Mouse (Mus musculus) heart, postnatal 0 days (tissue): Measurements from ENCODE around the gene Gnl2. TPM values are rescaled to one million over a fixed set of nuclear protein-coding genes. Genes with fewer than 3 reads are reported as not detected.

Experiments
- ATAC-seq: fragments of 200-750 bp; cut with Nextera tagmentation; 2 replicates; pipeline ENCODE4 v1.8.0; 2017; ENCODE audit warnings: low read depth, moderate number of reproducible peaks, moderate library complexity; ENCODE audit not compliant: insufficient read depth
- DNase-seq: peaks from one replicate; pipeline ENCODE4 v3.0.0-alpha.2; 2016; ENCODE audit warnings: low spot score
- H3K27ac ChIP-seq: fragments of 300-500 bp; sonication (generic); 2 replicates; pipeline ENCODE4 v1.5.1; 2014; ENCODE audit warnings: low read depth, mild to moderate bottlenecking
- H3K27me3 ChIP-seq: fragments of 300-500 bp; sonication (generic); 2 replicates; pipeline ENCODE4 v1.6.1; 2014; ENCODE audit warnings: low read length, mixed read lengths; ENCODE audit not compliant: control insufficient read depth, insufficient read depth
- H3K36me3 ChIP-seq: fragments of 300-500 bp; sonication (generic); replicated peaks from 2 replicates; pipeline ENCODE4 v1.6.1; 2014; ENCODE audit warnings: low read length, mixed read lengths; ENCODE audit not compliant: control insufficient read depth, insufficient read depth
- H3K4me1 ChIP-seq: fragments of 300-500 bp; sonication (generic); 2 replicates; pipeline ENCODE4 v1.6.1; 2014; ENCODE audit warnings: antibody characterized with exemption; ENCODE audit not compliant: control insufficient read depth, insufficient read depth
- H3K4me2 ChIP-seq: fragments of 300-500 bp; sonication (generic); 2 replicates; pipeline ENCODE4 v1.6.1; 2014; ENCODE audit warnings: low read depth, mild to moderate bottlenecking, low read length, moderate library complexity
- H3K4me3 ChIP-seq: fragments of 300-500 bp; sonication (generic); 2 replicates; pipeline ENCODE4 v1.5.1; 2014; ENCODE audit warnings: low read depth, low read length
- H3K9ac ChIP-seq: fragments of 300-500 bp; sonication (generic); replicated peaks from 2 replicates; pipeline ENCODE4 v1.6.1; 2014; ENCODE audit warnings: low read depth, low read length, mixed read lengths
- H3K9me3 ChIP-seq: fragments of 300-500 bp; sonication (generic); replicated peaks from 2 replicates; pipeline ENCODE4 v1.6.1; 2016; ENCODE audit warnings: low read length; ENCODE audit not compliant: control insufficient read depth
- CTCF ChIP-seq: IDR thresholded peaks from 2 replicates; pipeline ENCODE4 v1.5.1; 2016; ENCODE audit warnings: antibody characterized with exemption, control low read depth, low read depth
- EP300 ChIP-seq: IDR thresholded peaks from 2 replicates; pipeline ENCODE4 v1.6.1; 2016; ENCODE audit warnings: antibody characterized with exemption, low read depth
- WGBS: fragments of 180-500 bp; shearing (Covaris S2); extraction: QIAGEN DNeasy Blood & Tissue Kit; methylation state at CpG from one replicate; pipeline ENCODE4 v1.1.7; 2014; 5-methylcytosine and 5-hydroxymethylcytosine counted together
- polyA plus RNA-seq: library from polyadenylated mRNA; unstranded; fragments of >200 nt; fragmentation: Nextera tagmentation; extraction: Ambion mirVana; gene quantifications from 2 replicates; pipeline ENCODE4 v1.2.1, GENCODE M21; 2015
- total RNA-seq: library from RNA; depleted of rRNA; stranded (reverse); fragments of >200 nt; gene quantifications from 2 replicates; pipeline ENCODE4 v1.2.3, GENCODE M21; 2014; ENCODE audit warnings: low replicate concordance

Gnl2 gene
- total and polyA plus RNA-seq, 2 experiments from 2014 or later: 21.1 to 47.4 TPM

GRCm38 (mm10) chr4:124989787-124990253, 26.6 kb upstream of the Gnl2 start:
- Histone ChIP-seq H3K4me2 (no peak overlapping the region), H3K36me3 (no peaks in the 10 kb centered on the region), H3K9ac (no peak overlapping the region), H3K27ac (no peak overlapping the region), H3K4me1 (peaks cover 5% of the 10 kb centered on the region; the same call in 1 of the 2 replicates), H3K4me3 (no peak overlapping the region), H3K9me3 (no peaks in the 10 kb centered on the region), H3K27me3 (peaks cover 75% of the 10 kb centered on the region)
- 6% methylated on average over 20 of the region's 20 CpGs for WGBS
- DNase-seq (no peak), ATAC-seq (no peak)
- TF ChIP-seq CTCF (no peak), EP300 (no peak)

- 5% methylated on average over 6 of the region's 7 CpGs for WGBS
- no peak overlapping the region for H3K4me2 ChIP-seq
Observed at GRCm38 (mm10) chr4:124990325-124990724, 26.1 kb upstream of the Gnl2 start.

GRCm38 (mm10) chr4:124997479-124998147, 18.8 kb upstream of the Gnl2 start:
- 69% methylated on average over 10 of the region's 10 CpGs for WGBS
- DNase-seq: no peak
- Histone ChIP-seq H3K4me2 (no peak overlapping the region), H3K9ac (no peak overlapping the region), H3K27me3 (0 out of 2 replicates have a peak, but pooled peaks cover 3% of the 10 kb centered on the region), H3K27ac (no peak overlapping the region), H3K4me3 (no peak overlapping the region), H3K36me3 (no peaks in the 10 kb centered on the region), H3K9me3 (no peaks in the 10 kb centered on the region), H3K4me1 (no peaks in the 10 kb centered on the region)
- TF ChIP-seq EP300: no peak
- no peak for TF ChIP-seq CTCF
- ATAC-seq: no peak

More at GRCm38 (mm10) chr4:124990325-124990724, 26.1 kb upstream of the Gnl2 start:
- peaks cover 5% of the 10 kb centered on the region; the same call in 1 of the 2 replicates for H3K4me1 ChIP-seq
- no peak overlapping the region for H3K9ac ChIP-seq
- TF ChIP-seq CTCF: no peak
- H3K36me3 ChIP-seq: no peaks in the 10 kb centered on the region
- no peak for ATAC-seq
- DNase-seq: no peak
- H3K9me3 ChIP-seq: no peaks in the 10 kb centered on the region
- H3K27ac ChIP-seq: no peak overlapping the region
- no peak overlapping the region for H3K4me3 ChIP-seq
- H3K27me3 ChIP-seq: peaks cover 70% of the 10 kb centered on the region

GRCm38 (mm10) chr4:124999548-124999947, 16.8 kb upstream of the Gnl2 start:
- 64% methylated on average over 3 of the region's 3 CpGs for WGBS
- ATAC-seq: no peak
- DNase-seq: no peak
- Histone ChIP-seq H3K27me3 (no peaks in the 10 kb centered on the region), H3K4me2 (no peak overlapping the region), H3K36me3 (no peaks in the 10 kb centered on the region), H3K9ac (no peak overlapping the region), H3K27ac (no peak overlapping the region), H3K4me3 (no peak overlapping the region), H3K4me1 (no peaks in the 10 kb centered on the region), H3K9me3 (no peaks in the 10 kb centered on the region)
- TF ChIP-seq CTCF (no peak), EP300 (no peak)

GRCm38 (mm10) chr4:125002978-125003377, 13.4 kb upstream of the Gnl2 start:
- Histone ChIP-seq H3K4me2 (no peak overlapping the region), H3K9ac (no peak overlapping the region), H3K4me3 (no peak overlapping the region), H3K9me3 (no peaks in the 10 kb centered on the region), H3K4me1 (no peaks in the 10 kb centered on the region), H3K27me3 (peaks cover 29% of the 10 kb centered on the region), H3K36me3 (no peaks in the 10 kb centered on the region), H3K27ac (no peak overlapping the region)
- no peak for DNase-seq
- 30% methylated on average over 8 of the region's 8 CpGs for WGBS
- no peak for ATAC-seq
- no peak for TF ChIP-seq EP300
- TF ChIP-seq CTCF: no peak

GRCm38 (mm10) chr4:125004886-125005285, 11.5 kb upstream of the Gnl2 start:
- ATAC-seq (no peak), DNase-seq (no peak)
- H3K27ac ChIP-seq: no peak overlapping the region
- H3K4me1 ChIP-seq: no peaks in the 10 kb centered on the region
- no peaks in the 10 kb centered on the region for H3K36me3 ChIP-seq
- no peak overlapping the region for H3K9ac ChIP-seq
- no peaks in the 10 kb centered on the region for H3K9me3 ChIP-seq
- no peak overlapping the region for H3K4me2 ChIP-seq
- WGBS: 37% methylated on average over 12 of the region's 12 CpGs
- peaks cover 43% of the 10 kb centered on the region for H3K27me3 ChIP-seq
- H3K4me3 ChIP-seq: no peak overlapping the region
- TF ChIP-seq EP300 (no peak), CTCF (no peak)
